Mouse (Mus musculus): ENCODE results near the gene Kalrn. TPM values are rescaled to one million over a fixed set of nuclear protein-coding genes. Genes with fewer than 3 reads are reported as not detected.

Kalrn gene
- polyA plus RNA-seq, 1 experiment from 2014 or later = 44.6 TPM

- Histone ChIP-seq H3K9me3 (ENCODE audit: control insufficient read depth, low read length) (no peaks in the 10 kb centered on the region), H3K4me1 (ENCODE audit: control insufficient read depth, insufficient read depth, low read length) (peaks cover 10% of the 10 kb centered on the region), H3K4me3 (replicated peaks; ENCODE audit: low read depth, low read length) (no peak overlapping the region), H3K4me2 (ENCODE audit: low read length) (no peak overlapping the region), H3K27ac (replicated peaks; ENCODE audit: low read depth, low read length) (no peak overlapping the region), H3K36me3 (ENCODE audit: control insufficient read depth, insufficient read depth, low read length) (no peaks in the 10 kb centered on the region), H3K27me3 (ENCODE audit: control insufficient read depth, insufficient read depth, low read length) (no peaks in the 10 kb centered on the region), H3K9ac (replicated peaks; ENCODE audit: low read length) (no peak overlapping the region)
- DNase-seq = no peak
- 71% methylated on average over 3 of the region's 3 CpGs for WGBS
- no peak for ATAC-seq (ENCODE audit: low FRiP score, low TSS enrichment)
Observed at GRCm38 (mm10) chr16:34324735-34325134, 248.6 kb downstream of the Kalrn start.

- H3K27me3 ChIP-seq (ENCODE audit: control insufficient read depth, insufficient read depth, low read length) = no peaks in the 10 kb centered on the region
- H3K9ac ChIP-seq (replicated peaks; ENCODE audit: low read length) = no peak overlapping the region
- no peak overlapping the region for H3K4me3 ChIP-seq (replicated peaks; ENCODE audit: low read depth, low read length)
- no peaks in the 10 kb centered on the region for H3K36me3 ChIP-seq (ENCODE audit: control insufficient read depth, insufficient read depth, low read length)
- no peak overlapping the region for H3K27ac ChIP-seq (replicated peaks; ENCODE audit: low read depth, low read length)
- H3K4me2 ChIP-seq (ENCODE audit: low read length) = no peak overlapping the region
- ATAC-seq (ENCODE audit: low FRiP score, low TSS enrichment) (no peak), DNase-seq (no peak)
- peaks cover 7% of the 10 kb centered on the region; the same call in 1 of the 2 replicates for H3K4me1 ChIP-seq (ENCODE audit: control insufficient read depth, insufficient read depth, low read length)
- H3K9me3 ChIP-seq (ENCODE audit: control insufficient read depth, low read length) = no peaks in the 10 kb centered on the region
- WGBS = 75% methylated on average over 1 of the region's 1 CpGs
Observed at GRCm38 (mm10) chr16:34323496-34323895, 249.8 kb downstream of the Kalrn start.

- Histone ChIP-seq H3K27ac (replicated peaks; ENCODE audit: low read depth, low read length) (0 out of 2 replicates have a peak overlapping the region, but pooled peaks have one; percentile 20), H3K4me3 (replicated peaks; ENCODE audit: low read depth, low read length) (no peak overlapping the region), H3K36me3 (ENCODE audit: control insufficient read depth, insufficient read depth, low read length) (no peaks in the 10 kb centered on the region), H3K9ac (replicated peaks; ENCODE audit: low read length) (no peak overlapping the region), H3K4me2 (ENCODE audit: low read length) (no peak overlapping the region), H3K27me3 (ENCODE audit: control insufficient read depth, insufficient read depth, low read length) (no peaks in the 10 kb centered on the region), H3K9me3 (ENCODE audit: control insufficient read depth, low read length) (no peaks in the 10 kb centered on the region), H3K4me1 (ENCODE audit: control insufficient read depth, insufficient read depth, low read length) (peaks cover 11% of the 10 kb centered on the region)
- peak; percentile 81 for DNase-seq
- peak; percentile 68 for ATAC-seq (ENCODE audit: low FRiP score, low TSS enrichment)
- 36% methylated on average over 4 of the region's 4 CpGs for WGBS
Observed at GRCm38 (mm10) chr16:34322546-34322945, 250.8 kb downstream of the Kalrn start.

GRCm38 (mm10) chr16:34321066-34321790, 252.1 kb downstream of the Kalrn start:
- H3K4me3 ChIP-seq (replicated peaks; ENCODE audit: low read depth, low read length) = no peak overlapping the region
- no peak overlapping the region for H3K4me2 ChIP-seq (ENCODE audit: low read length)
- H3K9ac ChIP-seq (replicated peaks; ENCODE audit: low read length) = no peak overlapping the region
- H3K4me1 ChIP-seq (ENCODE audit: control insufficient read depth, insufficient read depth, low read length) = peaks cover 24% of the 10 kb centered on the region
- no peaks in the 10 kb centered on the region for H3K9me3 ChIP-seq (ENCODE audit: control insufficient read depth, low read length)
- H3K27ac ChIP-seq (replicated peaks; ENCODE audit: low read depth, low read length) = no peak overlapping the region
- H3K36me3 ChIP-seq (ENCODE audit: control insufficient read depth, insufficient read depth, low read length) = no peaks in the 10 kb centered on the region
- no peaks in the 10 kb centered on the region for H3K27me3 ChIP-seq (ENCODE audit: control insufficient read depth, insufficient read depth, low read length)
- DNase-seq = no peak
- ATAC-seq (ENCODE audit: low FRiP score, low TSS enrichment) = no peak
- WGBS = 85% methylated on average over 4 of the region's 4 CpGs

- H3K4me2 ChIP-seq (ENCODE audit: low read length) = no peak overlapping the region
- DNase-seq = no peak
- no peak for ATAC-seq (ENCODE audit: low FRiP score, low TSS enrichment)
- no peaks in the 10 kb centered on the region for H3K36me3 ChIP-seq (ENCODE audit: control insufficient read depth, insufficient read depth, low read length)
- no peaks in the 10 kb centered on the region for H3K9me3 ChIP-seq (ENCODE audit: control insufficient read depth, low read length)
- 82% methylated on average over 11 of the region's 11 CpGs for WGBS
- H3K9ac ChIP-seq (replicated peaks; ENCODE audit: low read length) = no peak overlapping the region
- H3K4me3 ChIP-seq (replicated peaks; ENCODE audit: low read depth, low read length) = no peak overlapping the region
- H3K27ac ChIP-seq (replicated peaks; ENCODE audit: low read depth, low read length) = no peak overlapping the region
- no peaks in the 10 kb centered on the region for H3K27me3 ChIP-seq (ENCODE audit: control insufficient read depth, insufficient read depth, low read length)
- H3K4me1 ChIP-seq (ENCODE audit: control insufficient read depth, insufficient read depth, low read length) = peaks cover 25% of the 10 kb centered on the region
Observed at GRCm38 (mm10) chr16:34320023-34320800, 253.1 kb downstream of the Kalrn start.

- Histone ChIP-seq H3K4me1 (ENCODE audit: control insufficient read depth, insufficient read depth, low read length) (peaks cover 22% of the 10 kb centered on the region), H3K4me2 (ENCODE audit: low read length) (no peak overlapping the region), H3K27me3 (ENCODE audit: control insufficient read depth, insufficient read depth, low read length) (no peaks in the 10 kb centered on the region), H3K36me3 (ENCODE audit: control insufficient read depth, insufficient read depth, low read length) (0 out of 2 replicates have a peak, but pooled peaks cover 2% of the 10 kb centered on the region), H3K27ac (replicated peaks; ENCODE audit: low read depth, low read length) (peak overlapping the region; percentile 68; the same call in 1 of the 2 replicates), H3K9me3 (ENCODE audit: control insufficient read depth, low read length) (no peaks in the 10 kb centered on the region), H3K4me3 (replicated peaks; ENCODE audit: low read depth, low read length) (no peak overlapping the region), H3K9ac (replicated peaks; ENCODE audit: low read length) (no peak overlapping the region)
- ATAC-seq (ENCODE audit: low FRiP score, low TSS enrichment) (no peak), DNase-seq (no peak)
- WGBS = 47% methylated on average over 3 of the region's 3 CpGs
Observed at GRCm38 (mm10) chr16:34317110-34317509, 256.2 kb downstream of the Kalrn start.

- Histone ChIP-seq H3K9ac (replicated peaks; ENCODE audit: low read length) (no peak overlapping the region; the same call in 1 of the 2 replicates), H3K4me3 (replicated peaks; ENCODE audit: low read depth, low read length) (no peak overlapping the region), H3K4me2 (ENCODE audit: low read length) (peak overlapping the region; percentile 11; the same call in 1 of the 2 replicates), H3K36me3 (ENCODE audit: control insufficient read depth, insufficient read depth, low read length) (0 out of 2 replicates have a peak, but pooled peaks cover 6% of the 10 kb centered on the region), H3K4me1 (ENCODE audit: control insufficient read depth, insufficient read depth, low read length) (peaks cover 22% of the 10 kb centered on the region), H3K9me3 (ENCODE audit: control insufficient read depth, low read length) (no peaks in the 10 kb centered on the region), H3K27me3 (ENCODE audit: control insufficient read depth, insufficient read depth, low read length) (no peaks in the 10 kb centered on the region), H3K27ac (replicated peaks; ENCODE audit: low read depth, low read length) (peak overlapping the region; percentile 68)
- 30% methylated on average over 10 of the region's 10 CpGs for WGBS
- peak; percentile 48 for ATAC-seq (ENCODE audit: low FRiP score, low TSS enrichment)
- peak; percentile 83 for DNase-seq
Observed at GRCm38 (mm10) chr16:34316253-34316652, 257.1 kb downstream of the Kalrn start.

- Histone ChIP-seq H3K27ac (replicated peaks; ENCODE audit: low read depth, low read length) (no peak overlapping the region), H3K9me3 (ENCODE audit: control insufficient read depth, low read length) (no peaks in the 10 kb centered on the region), H3K27me3 (ENCODE audit: control insufficient read depth, insufficient read depth, low read length) (no peaks in the 10 kb centered on the region), H3K4me1 (ENCODE audit: control insufficient read depth, insufficient read depth, low read length) (peaks cover 18% of the 10 kb centered on the region), H3K36me3 (ENCODE audit: control insufficient read depth, insufficient read depth, low read length) (peaks cover 19% of the 10 kb centered on the region), H3K4me2 (ENCODE audit: low read length) (no peak overlapping the region), H3K9ac (replicated peaks; ENCODE audit: low read length) (no peak overlapping the region), H3K4me3 (replicated peaks; ENCODE audit: low read depth, low read length) (no peak overlapping the region)
- WGBS = 95% methylated on average over 10 of the region's 10 CpGs
- ATAC-seq (ENCODE audit: low FRiP score, low TSS enrichment) (no peak), DNase-seq (no peak)
Observed at GRCm38 (mm10) chr16:34314071-34314470, 259.3 kb downstream of the Kalrn start.
